Mouse (Mus musculus) left cerebral cortex, postnatal 36 days (tissue): ENCODE measurements around the gene Sun2. TPM values are rescaled to one million over a fixed set of nuclear protein-coding genes. Genes with fewer than 3 reads are reported as not detected.

Source experiments
- DNase-seq, 2 experiments: peaks; one replicate each; pipeline ENCODE4 v3.0.0; 2021 to 2022; ENCODE audit warnings: low spot score in 2 of 2, mixed read lengths in 1 of 2
- intact Hi-C: fragments of 180-260 bp; cut with DNase I; formaldehyde crosslinking; loops from one replicate; pipeline ENCODE4 v1.15.1; 2025
- total RNA-seq, 2 experiments: library from RNA; stranded (reverse); gene quantifications; 2 replicates each; pipeline ENCODE4 v1.2.3; 2021

Gene Sun2
- total RNA-seq, 2 experiments from 2014 or later = 43.2 to 47.5 TPM

DNA sequence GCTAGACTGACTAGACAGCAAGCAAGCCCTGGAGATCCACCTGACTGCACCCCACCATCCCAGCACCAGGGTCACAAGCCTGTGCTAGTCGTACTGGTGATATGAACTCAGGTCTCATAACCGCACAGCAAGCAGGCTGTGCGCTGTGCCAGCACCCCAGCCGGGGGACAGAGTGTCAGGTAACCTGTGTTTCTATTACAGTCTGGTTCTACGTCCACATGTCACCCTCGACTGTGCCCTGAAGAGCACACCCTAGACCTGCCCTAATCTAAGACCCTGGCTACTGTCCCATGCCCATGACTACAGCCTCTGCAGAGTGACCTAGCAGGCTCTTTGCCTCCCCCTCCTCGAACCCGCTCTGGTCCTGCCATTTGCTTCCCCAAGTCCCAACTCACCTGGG is 9.1 kb downstream of the Sun2 start:
- intact Hi-C loops = no loop called here
- DNase-seq = no peak

DNA sequence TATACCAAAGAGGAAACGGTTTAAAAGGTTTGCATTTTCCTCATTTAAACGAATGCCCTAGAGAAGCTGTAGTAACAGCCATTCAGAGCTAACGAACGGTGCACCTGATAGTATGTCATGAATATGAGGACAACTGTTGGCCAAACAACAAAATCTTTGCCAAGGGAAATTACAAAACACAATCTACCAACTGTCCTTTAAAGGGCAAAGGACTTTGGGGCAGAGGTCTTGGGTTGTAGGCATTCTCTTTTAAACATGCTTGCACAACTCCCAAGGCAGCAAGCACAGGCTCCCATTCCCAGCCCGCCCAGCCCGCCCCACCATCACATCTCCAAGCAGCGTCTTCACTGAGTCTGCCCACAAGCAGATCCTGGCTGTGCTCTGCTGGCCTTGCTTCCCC is 10.8 kb downstream of the Sun2 start:
- intact Hi-C loops = no loop called here
- no peak for DNase-seq

DNA sequence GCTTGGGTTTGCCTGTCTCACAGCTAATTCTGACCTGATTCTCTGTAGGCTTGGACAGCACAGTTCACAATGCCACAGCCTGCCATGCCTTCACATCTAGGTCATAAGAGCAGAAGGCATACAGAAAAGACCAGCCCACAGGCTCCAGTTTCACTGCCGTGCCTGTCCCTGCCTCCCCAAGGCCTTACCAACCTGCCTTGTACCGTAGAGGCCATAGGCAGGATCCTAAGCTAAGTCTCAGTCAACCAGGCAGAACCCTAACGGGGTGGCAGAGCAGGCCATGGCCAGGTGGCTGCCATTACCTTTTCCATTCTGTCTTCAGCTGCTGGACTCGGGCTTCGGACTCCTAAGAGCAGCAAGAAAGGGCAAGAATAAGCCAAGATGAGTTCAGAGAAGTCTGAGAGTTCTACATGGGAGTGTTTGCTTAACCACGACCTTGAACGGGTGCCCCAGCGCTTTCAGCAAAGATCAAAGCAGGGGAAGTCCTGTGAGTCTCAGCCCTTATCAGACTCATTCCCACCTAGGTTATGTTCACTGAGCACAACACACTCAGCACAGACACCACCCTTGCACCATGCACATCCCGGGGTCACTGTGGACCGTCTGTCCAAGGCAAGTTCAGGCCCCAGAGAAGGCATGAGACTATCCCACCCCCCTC is 13.5 kb downstream of the Sun2 start:
- intact Hi-C loops = no loop called here

DNA sequence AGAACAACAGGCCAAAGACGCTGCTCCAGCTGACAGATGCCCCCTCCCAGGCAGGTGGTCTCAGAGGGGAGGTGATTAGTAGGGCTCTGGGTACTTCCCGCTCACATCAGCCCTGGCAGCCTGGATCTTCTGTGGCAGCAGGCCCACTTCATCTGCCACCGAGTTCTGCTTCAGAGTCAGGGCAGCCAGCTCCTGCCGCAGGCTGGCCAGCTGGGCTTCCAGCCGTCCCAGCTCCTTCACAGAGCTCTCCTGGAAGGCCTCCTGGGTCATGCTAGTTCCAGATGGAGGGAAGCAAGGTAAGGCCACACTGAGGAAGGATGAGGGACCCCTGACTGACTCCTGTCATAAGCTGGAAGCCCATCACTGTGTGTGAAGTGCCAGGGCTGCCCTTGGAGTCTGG is 14.0 kb downstream of the Sun2 start:
- no peak for DNase-seq
- intact Hi-C loops = no loop called here

More for the DNA sequence above, 13.5 kb downstream of the Sun2 start:
- DNase-seq = no peak

DNA sequence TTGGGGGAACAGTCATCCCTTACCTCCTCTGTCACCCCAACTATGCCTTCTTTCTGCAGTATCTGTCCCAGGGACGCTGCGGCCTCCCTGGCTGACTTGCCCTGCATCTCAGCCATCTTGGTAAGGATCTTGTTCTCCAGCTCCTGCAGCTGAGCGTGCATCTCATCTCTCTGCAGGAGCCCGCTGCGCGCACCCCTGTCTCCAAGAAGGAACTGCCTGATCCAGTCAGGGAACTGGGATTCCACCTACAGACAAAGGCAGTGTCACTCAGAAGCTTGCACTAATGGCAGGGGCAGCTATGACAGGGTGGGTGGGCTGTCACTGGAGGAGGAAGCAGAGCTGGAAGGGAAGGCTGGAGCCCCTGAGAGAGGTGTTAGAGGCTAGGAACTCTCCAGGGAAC is 14.5 kb downstream of the Sun2 start:
- no peak for DNase-seq
- intact Hi-C loops = no loop called here

DNA sequence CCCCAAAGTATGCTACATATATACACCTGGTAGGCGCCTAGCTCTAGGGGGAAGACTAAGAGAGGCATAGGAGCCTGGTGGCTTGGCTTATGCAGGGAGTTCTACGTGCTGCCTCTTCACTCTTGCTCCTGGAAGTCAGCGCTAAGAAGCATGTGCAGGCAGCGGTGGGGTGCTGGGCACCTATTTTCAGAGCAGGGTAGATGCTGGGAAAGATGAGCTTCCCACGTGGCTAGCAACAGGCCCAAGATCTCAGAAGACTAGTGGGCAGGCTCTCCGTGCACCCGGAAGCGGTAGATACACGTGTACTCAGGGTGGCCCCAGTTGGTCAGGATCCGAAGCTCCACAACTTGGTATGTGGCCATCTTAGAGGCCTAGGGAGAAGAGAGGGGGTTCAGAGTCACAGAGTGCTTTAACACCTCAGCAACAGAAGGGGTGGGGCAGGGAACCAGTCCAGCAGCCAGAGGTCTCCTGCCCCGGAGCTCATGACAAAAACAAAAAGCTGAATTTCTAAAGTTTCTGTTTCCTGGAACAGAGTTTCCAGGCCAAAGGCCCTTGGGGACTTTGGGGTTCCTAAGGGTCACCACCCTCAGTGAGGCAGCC is 17.0 kb downstream of the Sun2 start:
- intact Hi-C loops = no loop called here
- peak; percentile 60 to 73 for DNase-seq

DNA sequence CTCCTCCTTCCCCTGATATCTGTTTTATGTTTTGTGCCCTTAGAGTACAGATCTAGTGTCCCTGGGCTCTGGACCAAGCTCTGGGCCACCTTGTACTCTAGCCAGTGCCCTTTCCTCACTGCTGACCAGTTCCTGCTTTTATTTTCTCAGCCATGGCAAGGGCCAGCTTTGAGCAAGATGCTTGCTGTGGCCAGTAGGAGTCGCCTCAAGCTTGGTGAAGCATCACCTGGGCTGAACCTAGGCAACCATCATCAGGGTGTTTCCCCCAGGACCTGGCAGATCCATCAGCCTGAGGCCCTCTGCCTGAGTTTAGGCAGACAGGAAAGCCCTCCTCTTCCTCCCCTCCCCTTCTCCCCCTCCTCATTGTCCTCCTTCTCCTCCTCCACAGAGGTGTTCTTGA is 18.9 kb downstream of the Sun2 start:
- peak in 1 of 2 experiments; percentile 27 for DNase-seq
- intact Hi-C loops = no loop called here

DNA sequence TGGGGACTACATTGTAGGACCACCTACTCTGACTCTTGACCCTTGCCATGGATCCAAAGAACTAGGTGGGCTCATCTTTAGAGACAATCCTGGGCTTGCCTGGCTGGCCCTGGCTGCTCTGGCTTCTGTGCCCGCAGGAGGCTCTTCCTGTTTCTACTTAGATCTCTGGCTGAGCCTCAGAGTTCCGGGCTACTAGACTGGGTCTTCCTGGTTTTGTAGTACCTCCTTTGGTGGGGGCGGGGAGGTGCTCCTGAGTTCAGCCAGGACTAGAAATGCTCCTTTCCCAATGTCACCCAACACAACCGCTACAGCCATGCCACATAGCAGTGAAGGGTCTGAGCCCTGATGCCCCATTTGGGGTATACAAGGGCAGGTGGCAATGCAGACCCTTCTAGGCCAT is 21.5 kb downstream of the Sun2 start:
- intact Hi-C loops = no loop called here
- DNase-seq = no peak

DNA sequence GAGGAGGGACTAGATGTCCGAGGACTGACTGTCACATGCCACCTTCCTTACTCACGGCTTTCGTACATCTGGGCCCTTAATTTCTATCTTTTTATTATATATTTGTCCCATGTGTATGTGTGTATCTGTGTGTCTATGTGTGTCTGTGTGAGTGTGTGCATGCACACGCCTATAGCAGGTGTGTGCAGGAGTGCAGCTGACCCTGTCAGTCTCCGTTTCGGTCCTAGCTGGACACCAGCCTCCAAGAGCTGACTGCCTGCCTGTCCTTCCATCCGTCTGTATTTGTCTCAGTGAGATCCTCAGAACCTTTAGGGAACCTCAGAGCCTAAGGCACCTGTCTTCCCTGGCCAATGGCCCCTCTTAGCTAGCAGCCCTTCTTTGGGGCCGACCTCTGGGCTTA is 22.1 kb downstream of the Sun2 start:
- intact Hi-C loops = no loop called here
- no peak for DNase-seq

DNA sequence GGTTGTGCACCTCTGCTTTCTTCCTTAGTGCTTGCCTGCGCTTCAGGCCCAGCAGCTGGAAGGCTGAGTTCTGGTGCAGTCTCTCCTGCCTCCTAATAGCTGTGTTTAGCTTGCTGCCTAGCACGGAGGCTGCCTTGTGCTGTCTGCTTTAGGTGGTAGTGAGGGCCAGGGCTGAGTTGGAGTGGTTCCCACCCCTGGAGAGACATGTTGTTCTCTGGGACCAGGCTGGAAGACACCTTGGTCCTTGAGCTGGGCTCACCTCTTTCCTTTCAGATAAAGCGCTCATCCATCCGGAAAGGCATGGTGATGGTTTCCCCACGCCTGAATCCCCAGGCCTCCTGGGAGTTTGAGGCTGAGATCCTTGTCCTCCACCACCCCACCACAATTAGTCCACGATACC is 25.6 kb downstream of the Sun2 start:
- no peak for DNase-seq
- intact Hi-C loops = no loop called here

DNA sequence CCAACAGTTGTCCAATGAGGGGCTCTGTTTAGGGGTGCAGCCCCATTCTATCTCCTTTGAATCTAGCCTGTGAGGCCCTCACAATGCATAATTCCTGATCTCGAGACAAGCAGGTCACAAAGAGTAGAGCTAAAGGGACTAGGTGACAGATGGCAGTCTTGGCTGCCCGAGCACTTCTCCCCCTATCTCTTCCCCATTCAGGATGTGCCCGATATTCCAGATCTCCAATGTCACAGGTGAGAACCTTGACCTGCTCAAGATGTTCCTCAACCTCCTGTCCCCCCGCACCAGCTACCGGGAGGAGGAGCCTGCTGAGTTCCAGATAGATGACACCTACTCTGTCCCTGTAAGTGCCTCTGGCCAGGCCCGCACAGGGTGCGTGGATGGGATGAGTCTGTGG is 26.7 kb downstream of the Sun2 start:
- intact Hi-C loops = no loop called here
- no peak for DNase-seq

DNA sequence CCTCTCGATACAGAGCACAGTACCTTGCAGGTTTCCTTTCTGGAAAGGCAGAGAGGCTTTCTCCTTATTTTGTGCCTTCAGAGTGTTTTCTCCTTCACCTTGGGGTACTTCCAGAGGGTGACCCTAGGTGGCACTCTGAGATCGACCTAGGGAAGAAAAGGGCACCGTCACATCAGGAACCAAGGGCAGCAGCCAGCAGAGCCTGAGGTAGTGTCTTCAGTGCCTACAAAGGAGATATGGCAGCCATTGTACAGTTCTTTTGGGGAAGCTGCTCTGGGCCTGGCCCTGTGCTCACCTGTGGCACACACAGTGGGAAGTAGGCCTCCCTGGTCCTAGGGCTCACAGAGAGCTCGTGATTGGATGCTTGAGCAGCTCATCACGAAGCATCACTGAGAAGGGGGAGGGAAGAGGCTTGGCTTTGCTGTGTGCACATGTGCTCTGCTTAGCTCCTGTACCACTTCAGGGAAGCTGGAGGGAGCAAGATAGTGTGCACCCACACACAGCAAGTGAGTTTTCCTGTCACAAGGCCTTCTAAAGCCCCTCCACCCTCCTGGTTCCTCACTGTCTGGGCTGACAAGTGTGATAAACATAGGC is 34.0 kb downstream of the Sun2 start:
- DNase-seq = no peak

DNA sequence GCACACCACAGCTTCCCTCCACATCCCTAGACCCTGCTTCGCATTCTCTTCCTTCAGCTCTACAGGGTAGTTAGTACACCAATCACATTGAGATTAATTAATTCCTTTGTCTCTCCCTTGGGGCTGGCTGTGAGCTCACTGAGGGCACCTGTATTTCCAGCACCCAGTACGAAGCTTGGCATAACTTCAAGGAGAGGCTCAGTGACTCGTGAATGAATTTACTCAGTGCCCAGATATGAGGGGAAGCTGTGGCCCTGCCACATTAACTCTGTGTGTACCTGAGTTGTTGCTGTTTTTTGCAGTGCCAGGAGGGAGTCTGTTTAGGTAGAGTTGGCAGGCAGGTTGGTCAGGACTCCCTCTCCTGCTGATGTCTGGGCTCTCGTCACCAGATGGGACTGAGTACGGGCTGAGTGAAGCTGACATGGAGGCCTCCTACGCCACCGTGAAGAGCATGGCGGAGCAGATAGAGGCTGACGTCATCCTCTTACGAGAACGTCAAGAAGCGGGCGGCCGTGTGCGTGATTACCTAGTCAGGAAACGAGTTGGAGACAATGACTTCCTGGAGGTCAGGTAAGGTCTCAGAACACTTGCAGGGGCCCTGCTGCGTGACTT is 35.6 kb downstream of the Sun2 start:
- DNase-seq = no peak
- intact Hi-C loops = no loop called here

More for the DNA sequence above, 34.0 kb downstream of the Sun2 start:
- intact Hi-C loops = no loop called here

DNA sequence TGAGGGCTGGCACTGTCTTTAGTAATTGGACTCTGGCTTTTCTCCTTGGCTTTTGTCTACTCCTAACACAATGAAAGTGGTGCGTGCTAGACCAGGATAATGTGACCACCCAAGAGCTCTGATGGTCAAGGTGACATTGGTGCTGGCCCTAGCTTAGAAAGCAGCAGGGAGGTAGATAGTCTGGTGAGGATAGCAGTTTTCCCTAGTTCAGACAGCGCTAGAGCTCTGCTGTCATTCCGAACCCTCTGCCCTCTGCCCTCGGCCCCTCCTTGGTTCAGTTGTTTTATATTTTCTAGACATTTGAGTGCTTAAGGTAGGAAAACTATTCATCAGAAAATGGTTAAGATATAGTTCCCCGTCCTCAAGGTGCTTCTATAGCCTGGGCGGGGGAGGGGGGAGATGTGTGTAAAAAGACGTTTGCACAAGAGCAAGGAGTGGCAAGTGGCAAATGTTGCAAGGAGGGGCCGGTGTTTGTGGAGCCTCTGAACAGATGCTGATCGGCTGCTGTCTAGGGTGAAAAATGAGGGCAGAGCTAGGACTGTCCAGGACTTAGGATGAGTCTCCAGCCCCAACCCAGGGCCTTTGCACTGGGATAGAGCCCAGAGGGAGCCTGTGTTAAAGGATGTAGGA is 44.7 kb downstream of the Sun2 start:
- DNase-seq = no peak
- intact Hi-C loops = no loop called here

DNA sequence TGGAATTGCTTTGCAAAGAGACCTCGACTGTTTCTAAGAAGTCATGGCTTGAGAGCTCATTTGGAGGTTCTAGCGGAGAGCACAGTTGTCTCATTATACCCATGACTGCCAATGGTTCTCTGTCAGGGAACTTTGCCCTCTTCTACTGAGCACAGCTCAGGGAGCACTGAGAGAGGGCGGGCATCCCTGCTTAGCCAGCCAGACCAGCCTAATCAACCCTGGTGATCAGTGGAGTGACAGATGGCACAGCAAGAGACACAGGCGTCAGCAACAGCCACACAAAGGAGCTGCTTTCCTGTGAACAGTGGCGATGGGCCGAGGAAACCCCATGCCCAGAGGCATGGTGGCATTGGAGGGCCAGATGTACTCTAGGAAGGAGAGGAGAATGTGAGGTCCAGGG is 45.3 kb downstream of the Sun2 start:
- no peak for DNase-seq
- intact Hi-C loops = no loop called here

DNA sequence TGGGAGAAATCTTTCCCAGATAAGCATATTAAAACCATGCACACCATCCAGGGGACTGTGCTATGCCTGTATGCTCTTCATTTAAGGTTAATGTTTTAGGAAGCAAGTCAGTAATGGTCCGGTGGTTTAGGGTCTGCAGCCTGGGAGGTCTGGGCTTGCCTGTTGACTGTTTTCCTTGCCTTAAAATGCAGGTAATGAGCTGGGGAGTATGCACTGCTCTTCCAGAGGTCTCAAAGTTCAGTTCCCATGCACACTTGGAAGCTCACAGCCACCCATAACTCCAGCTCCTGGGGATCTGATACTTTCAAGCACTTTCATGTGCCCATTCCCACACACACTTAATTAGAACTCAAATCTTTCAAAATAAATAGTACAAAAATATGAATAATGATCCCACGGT is 45.8 kb downstream of the Sun2 start:
- intact Hi-C loops = no loop called here
- no peak for DNase-seq

DNA sequence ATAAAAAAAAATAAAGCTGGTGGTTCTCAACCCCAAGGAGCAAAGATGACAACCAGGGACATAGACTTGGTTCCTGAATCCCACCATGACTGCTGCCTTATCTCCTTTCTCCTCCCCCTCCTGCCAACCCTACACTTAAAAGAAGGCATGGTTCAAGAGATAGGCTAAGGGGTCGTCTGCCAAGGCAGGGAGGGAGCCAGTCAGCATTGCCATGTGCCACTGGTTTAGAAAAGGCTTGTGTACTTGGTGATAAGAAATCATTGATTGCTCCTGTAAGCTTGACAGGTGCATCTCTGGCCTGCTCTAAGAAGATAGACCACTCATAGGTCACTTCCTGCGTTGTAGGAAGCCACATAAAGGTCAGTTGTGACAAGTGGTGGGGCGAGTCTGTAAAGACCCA is 46.8 kb downstream of the Sun2 start:
- DNase-seq = no peak
- intact Hi-C loops = no loop called here

DNA sequence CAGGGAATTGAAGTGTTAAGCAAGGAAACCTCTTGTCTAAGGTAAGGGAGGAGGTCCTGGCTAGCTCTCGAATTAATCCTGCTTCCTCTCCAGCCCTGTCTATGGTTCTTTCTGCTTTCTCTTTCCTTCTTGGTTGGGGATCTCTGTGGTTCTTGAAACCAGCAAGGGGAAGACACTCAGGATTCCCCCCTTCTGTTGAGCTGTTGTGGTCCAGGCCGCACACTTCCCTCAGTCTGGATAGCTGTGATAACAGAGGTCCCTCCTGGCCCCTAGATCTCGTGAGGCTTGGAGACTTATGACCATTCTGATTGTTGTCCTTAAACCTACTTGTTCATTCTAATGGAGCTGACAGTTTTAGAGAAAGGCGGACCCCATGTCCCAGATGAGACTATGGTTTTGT is 47.8 kb downstream of the Sun2 start:
- intact Hi-C loops = no loop called here
- no peak for DNase-seq

DNA sequence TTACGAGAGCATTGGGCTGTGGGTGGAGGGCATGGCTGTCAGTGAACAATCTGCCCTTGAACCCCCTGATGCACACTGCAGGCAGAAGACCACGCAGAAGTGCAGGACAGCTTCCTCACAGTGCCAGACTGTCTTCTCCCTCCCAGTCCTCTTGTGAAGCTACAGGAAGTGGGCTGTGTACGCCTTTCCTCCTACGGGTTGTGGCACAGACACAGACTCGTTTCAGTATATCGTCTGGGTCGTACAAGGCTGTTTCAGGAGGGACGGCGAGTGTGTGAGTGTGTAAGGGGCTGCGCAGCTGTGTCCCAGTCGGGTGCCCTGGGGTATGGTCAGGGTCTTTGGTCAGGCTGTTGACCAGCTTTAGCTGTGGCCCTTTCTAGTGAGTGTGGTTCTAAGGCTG is 48.6 kb downstream of the Sun2 start:
- no peak for DNase-seq
- intact Hi-C loops = no loop called here

DNA sequence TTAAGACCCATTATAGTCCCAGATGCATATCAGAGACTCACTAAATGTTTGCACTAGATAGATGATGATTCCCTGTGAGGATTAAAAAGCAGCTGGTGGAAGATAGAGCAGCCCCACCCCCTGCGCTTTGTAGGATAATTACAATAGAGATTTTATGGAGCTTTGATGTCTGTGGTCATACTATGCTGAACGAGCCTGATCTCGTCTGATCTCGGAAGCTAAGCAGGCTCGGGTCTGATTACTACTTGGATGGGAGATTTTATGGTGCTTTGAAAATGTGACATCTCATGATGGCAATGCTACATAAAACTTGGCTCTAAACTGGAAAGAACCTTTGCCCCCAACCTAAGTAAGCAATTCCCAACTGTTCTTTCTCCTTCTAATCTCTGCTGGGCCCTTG is 50.0 kb downstream of the Sun2 start:
- intact Hi-C loops = no loop called here
- no peak for DNase-seq
